ENCODE assay signal across 9 mouse cellular contexts in genomic region chr17:48031521-48032430, GRCm38 (mm10). TPM values are rescaled to one million over a fixed set of nuclear protein-coding genes. Genes with fewer than 3 reads are reported as not detected.
DNase-seq lines count a peak whose midpoint lies in the region.
"Had no signal": no experiment of that assay in that cellular context is flagged by ENCODE, and none has a peak within 500 bp of the region (broad histone marks: within the 10 kb centered on the region; RNA-seq: fewer than 3 reads in every experiment).

No protein-coding gene starts in this region.

- H3K27ac ChIP-seq in embryonic facial prominence, embryonic 10.5 days (replicated peaks) = peak overlapping the region; percentile 94
- peak overlapping the region; percentile 93 for H3K27ac ChIP-seq in hindbrain, embryonic 10.5 days

- peak; percentile 59 for DNase-seq in kidney, postnatal 10 days
- no peak for DNase-seq in kidney, postnatal 25 days
- peak; percentile 94 for DNase-seq in embryonic facial prominence, embryonic 10.5 days (ENCODE audit: low spot score)
- peak; percentile 84 for DNase-seq in hindbrain, embryonic 10.5 days (ENCODE audit: low spot score)
- DNase-seq in lung, adult 18-20 months = peak; percentile 26 to 42
- DNase-seq in retina, postnatal 1 day = peak; percentile 54
- no peak for DNase-seq in cerebellum, adult 9-10 months
- DNase-seq in adrenal gland, adult 8-10 months = no peak

- peaks cover 62% of the 10 kb centered on the region for H3K4me1 ChIP-seq in embryonic facial prominence, embryonic 10.5 days
- peaks cover 65% of the 10 kb centered on the region for H3K4me1 ChIP-seq in hindbrain, embryonic 10.5 days (replicated peaks)

- 4% methylated on average over 42 of the region's 42 CpGs for WGBS in embryonic facial prominence, embryonic 10.5 days
- 4% methylated on average over 42 of the region's 42 CpGs for WGBS in hindbrain, embryonic 10.5 days

- H3K4me3 ChIP-seq in embryonic facial prominence, embryonic 10.5 days = peak overlapping the region; percentile 61
- peak overlapping the region; percentile 64 for H3K4me3 ChIP-seq in hindbrain, embryonic 10.5 days
- H3K4me3 ChIP-seq: myocyte had no signal

- H3K36me3 ChIP-seq in embryonic facial prominence, embryonic 10.5 days (replicated peaks) = no peaks in the 10 kb centered on the region
- H3K36me3 ChIP-seq in hindbrain, embryonic 10.5 days = no peaks in the 10 kb centered on the region

- peaks cover 37% of the 10 kb centered on the region; the same call in 1 of the 2 replicates for H3K27me3 ChIP-seq in embryonic facial prominence, embryonic 10.5 days (replicated peaks; ENCODE audit: low read depth, poor library complexity, severe bottlenecking)
- H3K27me3 ChIP-seq in hindbrain, embryonic 10.5 days (ENCODE audit: insufficient read depth, poor library complexity, severe bottlenecking) = peaks cover 48% of the 10 kb centered on the region

- H3K9me3 ChIP-seq in embryonic facial prominence, embryonic 10.5 days = peaks cover 3% of the 10 kb centered on the region; the same call in 1 of the 2 replicates
- H3K9me3 ChIP-seq in hindbrain, embryonic 10.5 days = no peaks in the 10 kb centered on the region

RNA-seq across cellular contexts. Expression of gene 1700122O11Rik, which starts 6.3 kb away (rescaled TPM):
- polyA plus RNA-seq in embryonic facial prominence, embryonic 10.5 days (2016; fragmentation: Nextera tagmentation; extraction: Ambion mirVana) = not detected in 2 replicates
- not detected in 2 replicates for polyA plus RNA-seq in hindbrain, embryonic 10.5 days (2016; fragmentation: Nextera tagmentation; extraction: Ambion mirVana)
- under 1 TPM in 1 of 4 experiments, not detected in 3; 0.49 TPM for total RNA-seq in adrenal gland, adult 8-10 months (2022)
- polyA plus RNA-seq: myocyte had no signal

RNA-seq across cellular contexts. Expression of gene 1700067P10Rik, which starts 57.3 kb away (rescaled TPM):
- not detected in 2 replicates for polyA plus RNA-seq in embryonic facial prominence, embryonic 10.5 days (2016; fragmentation: Nextera tagmentation; extraction: Ambion mirVana)
- polyA plus RNA-seq in hindbrain, embryonic 10.5 days (2016; fragmentation: Nextera tagmentation; extraction: Ambion mirVana) = 0.14 and 0.20 TPM in 2 replicates
- not detected for total RNA-seq in adrenal gland, adult 8-10 months (2022)
- polyA plus RNA-seq: myocyte had no signal

Comparison
In these comparisons a context has a peak if more than half of its experiments do, and no peak if none do; other contexts are left out.
1. DNase-seq: peak in kidney, postnatal 10 days (single experiment), embryonic facial prominence, embryonic 10.5 days (single experiment), hindbrain, embryonic 10.5 days (single experiment), lung, adult 18-20 months (2 of 2) and retina, postnatal 1 day (single experiment); none in kidney, postnatal 25 days (0 of 2), cerebellum, adult 9-10 months (single experiment) and adrenal gland, adult 8-10 months (single experiment).